Mouse (Mus musculus) lung, embryonic 15.5 days (tissue): ENCODE results near the gene Ttc4. TPM values are rescaled to one million over a fixed set of nuclear protein-coding genes. Genes with fewer than 3 reads are reported as not detected.

Experiments
- ATAC-seq: fragments of 200-750 bp; cut with Nextera tagmentation; 2 replicates; pipeline ENCODE4 v1.8.0; 2017; ENCODE audit warnings: moderate number of reproducible peaks, borderline replicate concordance; ENCODE audit not compliant: low FRiP score, low TSS enrichment; ENCODE audit errors: extremely low read depth
- H3K27ac ChIP-seq: fragments of 300-500 bp; sonication (generic); 2 replicates; pipeline ENCODE4 v1.5.1; 2015; ENCODE audit warnings: moderate library complexity, mild to moderate bottlenecking, inconsistent platforms
- H3K27me3 ChIP-seq: fragments of 300-500 bp; sonication (generic); 2 replicates; pipeline ENCODE4 v1.6.1; 2015; ENCODE audit warnings: inconsistent platforms
- H3K36me3 ChIP-seq: fragments of 300-500 bp; sonication (generic); 2 replicates; pipeline ENCODE4 v1.6.1; 2015; ENCODE audit warnings: inconsistent platforms
- H3K4me1 ChIP-seq: fragments of 300-500 bp; sonication (generic); 2 replicates; pipeline ENCODE4 v1.6.1; 2015; ENCODE audit warnings: inconsistent platforms
- H3K4me2 ChIP-seq: fragments of 300-500 bp; sonication (generic); 2 replicates; pipeline ENCODE4 v1.6.1; 2015; ENCODE audit warnings: inconsistent platforms, mild to moderate bottlenecking, moderate library complexity
- H3K4me3 ChIP-seq: fragments of 300-500 bp; sonication (generic); 2 replicates; pipeline ENCODE4 v1.5.1; 2015; ENCODE audit warnings: mild to moderate bottlenecking, inconsistent platforms
- H3K9ac ChIP-seq: fragments of 300-500 bp; sonication (generic); 2 replicates; pipeline ENCODE4 v1.6.1; 2015; ENCODE audit warnings: inconsistent platforms
- H3K9me3 ChIP-seq: fragments of 300-500 bp; sonication (generic); 2 replicates; pipeline ENCODE4 v1.6.1; 2016; ENCODE audit warnings: inconsistent platforms
- WGBS: fragments of 180-500 bp; shearing (Covaris S2); methylation state at CpG from one replicate; pipeline ENCODE4 v1.1.7; 2015; 5-methylcytosine and 5-hydroxymethylcytosine counted together
- polyA plus RNA-seq: library from polyadenylated mRNA; unstranded; fragments of >200 nt; fragmentation: Nextera tagmentation; extraction: Ambion mirVana; gene quantifications from 2 replicates; pipeline ENCODE4 v1.2.1, GENCODE M21; 2015

Ttc4 gene
- polyA plus RNA-seq, 1 experiment from 2014 or later = 91.5 TPM

DNA sequence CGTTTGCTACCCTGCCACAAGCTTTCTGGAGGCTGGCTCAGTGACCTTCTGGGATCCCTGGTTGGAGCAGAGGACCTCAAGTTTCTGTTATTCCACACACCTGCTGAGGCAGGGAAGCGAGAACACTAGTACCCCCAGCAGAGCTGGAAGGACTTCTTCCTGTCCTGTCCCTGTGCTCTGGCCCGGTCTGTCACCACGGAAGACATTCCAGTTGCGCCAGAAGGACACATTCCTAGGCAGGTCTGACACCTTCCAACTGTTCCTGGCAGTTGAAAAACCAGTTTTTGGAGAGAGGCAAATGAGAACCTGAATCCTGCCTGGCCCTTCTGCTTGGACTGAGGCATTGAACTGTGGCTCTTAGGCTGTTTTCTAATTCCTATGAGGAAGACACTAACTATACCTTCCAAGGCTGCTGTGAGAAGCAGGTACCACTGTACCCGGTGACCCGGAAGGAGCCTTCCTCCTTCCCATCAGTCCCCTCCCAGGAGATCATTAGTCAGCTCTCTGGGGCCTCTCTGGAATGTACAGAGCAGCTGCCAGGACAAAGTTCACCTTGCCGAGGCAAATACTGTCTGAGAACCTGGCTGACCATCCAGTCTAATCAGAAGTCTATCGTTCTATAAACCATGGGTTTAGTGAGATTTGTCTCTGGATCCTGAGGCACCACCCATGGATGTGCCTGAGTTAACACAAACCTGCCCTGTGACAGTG lies 49.9 kb downstream of the Ttc4 start:
- Histone ChIP-seq H3K9me3 (no peaks in the 10 kb centered on the region), H3K4me2 (no peak overlapping the region), H3K4me1 (peaks cover 33% of the 10 kb centered on the region), H3K27ac (peak overlapping the region; percentile 29; the same call in 1 of the 2 replicates), H3K36me3 (no peaks in the 10 kb centered on the region), H3K9ac (no peak overlapping the region), H3K27me3 (peaks cover 21% of the 10 kb centered on the region; the same call in 1 of the 2 replicates), H3K4me3 (no peak overlapping the region)
- 17% methylated on average over 9 of the region's 9 CpGs for WGBS
- ATAC-seq = no peak

DNA sequence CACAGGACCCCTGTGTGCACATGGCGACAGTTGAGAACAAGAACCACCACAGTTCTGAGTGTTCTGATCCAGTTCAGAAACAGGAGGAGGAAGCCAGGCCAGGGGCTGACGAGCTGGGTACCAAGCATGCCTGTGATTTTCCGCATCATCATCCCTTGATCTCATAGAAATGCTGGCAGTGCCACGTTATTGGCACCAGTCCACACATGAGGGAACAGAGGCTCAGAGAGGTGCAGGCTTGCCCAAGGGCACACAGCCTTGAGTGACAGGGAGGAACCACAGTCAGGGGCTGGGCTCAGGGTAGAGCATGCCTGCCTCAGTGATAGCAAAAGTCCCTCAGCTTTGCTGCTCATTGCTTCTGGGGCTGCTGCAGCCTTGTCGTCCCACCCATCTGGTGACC lies 50.9 kb downstream of the Ttc4 start:
- 76% methylated on average over 5 of the region's 5 CpGs for WGBS
- no peak overlapping the region for H3K27ac ChIP-seq
- ATAC-seq = no peak

GRCm38 (mm10) chr4:106624271-106624670 lies 54.5 kb downstream of the Ttc4 start:
- WGBS = 62% methylated on average over 10 of the region's 10 CpGs
- peaks cover 45% of the 10 kb centered on the region for H3K27me3 ChIP-seq

More for the DNA sequence above, 50.9 kb downstream of the Ttc4 start:
- no peak overlapping the region for H3K4me2 ChIP-seq
- no peaks in the 10 kb centered on the region for H3K36me3 ChIP-seq
- H3K9ac ChIP-seq = no peak overlapping the region
- no peaks in the 10 kb centered on the region for H3K9me3 ChIP-seq
- H3K4me1 ChIP-seq = peaks cover 27% of the 10 kb centered on the region
- H3K4me3 ChIP-seq = no peak overlapping the region
- H3K27me3 ChIP-seq = peaks cover 30% of the 10 kb centered on the region

DNA sequence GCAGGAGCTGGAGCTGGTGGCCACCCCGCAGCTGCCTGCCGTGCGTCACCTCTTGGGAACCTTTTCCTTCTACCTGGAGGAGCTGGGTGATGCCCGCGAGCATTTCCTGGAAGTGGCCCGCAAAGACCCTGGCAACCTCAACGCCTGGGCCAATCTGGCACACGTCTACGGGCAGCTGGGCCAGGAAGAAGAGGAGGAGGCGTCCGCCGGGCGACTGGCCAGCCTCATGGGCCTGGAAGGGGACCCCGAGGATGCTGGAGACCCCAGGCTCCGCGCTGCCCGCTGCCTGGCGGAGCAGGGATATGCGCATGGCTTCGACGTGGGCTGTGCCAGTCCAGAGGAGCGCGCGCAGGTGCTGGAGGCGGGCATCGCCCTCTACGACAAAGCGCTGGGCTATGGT lies 56.0 kb downstream of the Ttc4 start:
- Histone ChIP-seq H3K27ac (no peak overlapping the region), H3K9ac (no peak overlapping the region), H3K4me3 (peak overlapping the region; percentile 24), H3K4me2 (peak overlapping the region; percentile 58), H3K4me1 (peaks cover 14% of the 10 kb centered on the region; the same call in 1 of the 2 replicates), H3K36me3 (no peaks in the 10 kb centered on the region), H3K9me3 (no peaks in the 10 kb centered on the region), H3K27me3 (peaks cover 48% of the 10 kb centered on the region)
- no peak for ATAC-seq
- WGBS = 26% methylated on average over 28 of the region's 28 CpGs

More at GRCm38 (mm10) chr4:106624271-106624670, 54.5 kb downstream of the Ttc4 start:
- H3K4me1 ChIP-seq = peaks cover 21% of the 10 kb centered on the region
- H3K27ac ChIP-seq = no peak overlapping the region
- H3K4me3 ChIP-seq = no peak overlapping the region
- no peaks in the 10 kb centered on the region for H3K9me3 ChIP-seq
- H3K4me2 ChIP-seq = no peak overlapping the region
- no peak overlapping the region for H3K9ac ChIP-seq
- no peak for ATAC-seq
- no peaks in the 10 kb centered on the region for H3K36me3 ChIP-seq

DNA sequence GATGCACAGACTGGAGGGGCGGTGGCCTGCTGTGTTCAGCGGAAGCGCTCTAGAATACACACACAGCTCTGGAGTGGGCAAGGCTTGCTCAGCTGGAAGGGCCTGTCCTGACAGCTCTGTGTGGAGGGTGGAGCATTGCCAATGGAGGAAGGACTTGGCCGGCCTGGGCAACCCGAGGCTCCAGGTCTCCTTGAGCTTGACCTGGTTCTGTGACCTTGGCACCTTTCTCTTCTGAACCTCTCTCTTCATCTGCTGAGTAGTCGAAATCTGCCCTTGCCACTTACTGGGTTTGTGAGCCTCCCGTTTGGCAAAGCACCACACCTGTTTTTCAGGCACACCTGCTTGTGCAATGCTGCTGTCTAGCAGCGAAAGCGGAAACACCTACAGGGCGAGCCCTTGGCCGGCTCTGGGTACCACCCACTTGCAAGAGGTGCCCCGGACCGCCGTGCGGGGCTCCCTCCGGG lies 56.7 kb downstream of the Ttc4 start, which contains the start of gene Ttc22:
Ttc22 (plus strand) TSS at position 403 of the 464 bp plus-strand sequence.
- WGBS = 15% methylated on average over 16 of the region's 16 CpGs
- H3K4me3 ChIP-seq = peak within 1 kb of the TSS; percentile 24
- H3K4me2 ChIP-seq = peak within 1 kb of the TSS; percentile 58
- no peak within 1 kb of the TSS for H3K9ac ChIP-seq
- peaks cover 50% of the 10 kb centered on the region for H3K27me3 ChIP-seq
- H3K27ac ChIP-seq = no peak within 1 kb of the TSS
- no peak for ATAC-seq
- no peaks in the 10 kb centered on the region for H3K36me3 ChIP-seq
- H3K9me3 ChIP-seq = no peaks in the 10 kb centered on the region
- peaks cover 14% of the 10 kb centered on the region; the same call in 1 of the 2 replicates for H3K4me1 ChIP-seq

GRCm38 (mm10) chr4:106621428-106621827 lies 57.3 kb downstream of the Ttc4 start:
- Histone ChIP-seq H3K4me1 (peaks cover 14% of the 10 kb centered on the region; the same call in 1 of the 2 replicates), H3K27me3 (peaks cover 53% of the 10 kb centered on the region)
- ATAC-seq = no peak

DNA sequence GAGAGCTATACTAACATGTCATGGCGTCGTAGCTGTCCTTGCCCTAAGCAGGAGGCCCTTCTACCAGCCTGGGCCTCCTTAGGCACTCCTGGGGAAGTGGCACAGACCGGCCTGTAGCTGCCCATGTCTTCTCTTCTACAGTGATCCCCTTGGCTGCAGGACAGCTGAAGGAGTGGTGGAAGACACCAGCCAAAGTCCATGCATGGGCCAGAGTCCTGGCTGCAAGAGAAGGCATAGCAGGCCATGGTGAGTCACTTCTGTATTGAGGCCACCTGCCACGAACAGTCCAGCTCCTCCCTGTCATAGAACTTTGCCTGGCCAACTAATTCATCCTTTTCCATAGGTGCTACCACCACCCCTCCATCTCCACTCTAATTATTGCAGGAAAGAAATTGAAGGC lies 59.8 kb downstream of the Ttc4 start:
- H3K4me1 ChIP-seq = peaks cover 14% of the 10 kb centered on the region; the same call in 1 of the 2 replicates
- H3K27ac ChIP-seq = no peak overlapping the region
- no peak overlapping the region for H3K9ac ChIP-seq
- ATAC-seq = no peak
- H3K4me3 ChIP-seq = no peak overlapping the region
- H3K27me3 ChIP-seq = peaks cover 33% of the 10 kb centered on the region
- H3K4me2 ChIP-seq = no peak overlapping the region
- WGBS = 83% methylated on average over 4 of the region's 4 CpGs
- no peaks in the 10 kb centered on the region for H3K9me3 ChIP-seq
- H3K36me3 ChIP-seq = no peaks in the 10 kb centered on the region

More at GRCm38 (mm10) chr4:106621428-106621827, 57.3 kb downstream of the Ttc4 start:
- Histone ChIP-seq H3K27ac (no peak overlapping the region), H3K9me3 (no peaks in the 10 kb centered on the region), H3K36me3 (no peaks in the 10 kb centered on the region), H3K4me3 (no peak overlapping the region), H3K4me2 (peak overlapping the region; percentile 58; the same call in 1 of the 2 replicates), H3K9ac (no peak overlapping the region)
- WGBS = 46% methylated on average over 3 of the region's 3 CpGs

GRCm38 (mm10) chr4:106617056-106617455 lies 61.7 kb downstream of the Ttc4 start, which contains the start of gene Lexm:
Lexm (minus strand) TSS chr4:106617241.
- Histone ChIP-seq H3K27ac (no peak within 1 kb of the TSS), H3K4me1 (peaks cover 7% of the 10 kb centered on the region; the same call in 1 of the 2 replicates), H3K4me2 (peak within 1 kb of the TSS; percentile 36), H3K4me3 (no peak within 1 kb of the TSS), H3K9ac (no peak within 1 kb of the TSS), H3K36me3 (no peaks in the 10 kb centered on the region), H3K9me3 (no peaks in the 10 kb centered on the region), H3K27me3 (peaks cover 15% of the 10 kb centered on the region)
- under 1% methylated on average over 19 of the region's 19 CpGs for WGBS
- ATAC-seq = no peak

DNA sequence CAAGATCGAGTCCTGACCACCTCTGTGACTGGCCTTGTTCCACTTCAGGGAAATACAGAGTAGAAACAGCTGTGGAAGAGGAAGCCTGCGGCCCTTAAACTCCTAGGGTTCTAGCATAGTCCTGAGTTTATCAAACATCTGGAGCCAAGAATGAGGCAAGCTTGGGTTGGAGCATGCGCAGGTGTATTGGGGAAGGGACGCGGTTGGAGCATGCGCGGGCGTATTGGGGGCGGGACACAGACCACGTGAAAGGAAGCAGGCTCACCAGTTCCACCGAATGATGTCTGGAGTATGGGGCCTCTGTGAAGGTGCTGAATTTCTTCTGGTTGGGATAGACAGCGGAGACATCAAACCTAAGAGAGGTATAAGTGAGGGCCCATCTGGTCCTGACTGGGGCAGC lies 63.1 kb downstream of the Ttc4 start:
- H3K36me3 ChIP-seq = no peaks in the 10 kb centered on the region
- 0 out of 2 replicates have a peak, but pooled peaks cover 8% of the 10 kb centered on the region for H3K27me3 ChIP-seq
- H3K27ac ChIP-seq = no peak overlapping the region
- no peaks in the 10 kb centered on the region for H3K9me3 ChIP-seq
- 67% methylated on average over 12 of the region's 12 CpGs for WGBS
- ATAC-seq = no peak
- H3K4me3 ChIP-seq = no peak overlapping the region
- H3K4me2 ChIP-seq = no peak overlapping the region
- no peak overlapping the region for H3K9ac ChIP-seq
- H3K4me1 ChIP-seq = no peaks in the 10 kb centered on the region

DNA sequence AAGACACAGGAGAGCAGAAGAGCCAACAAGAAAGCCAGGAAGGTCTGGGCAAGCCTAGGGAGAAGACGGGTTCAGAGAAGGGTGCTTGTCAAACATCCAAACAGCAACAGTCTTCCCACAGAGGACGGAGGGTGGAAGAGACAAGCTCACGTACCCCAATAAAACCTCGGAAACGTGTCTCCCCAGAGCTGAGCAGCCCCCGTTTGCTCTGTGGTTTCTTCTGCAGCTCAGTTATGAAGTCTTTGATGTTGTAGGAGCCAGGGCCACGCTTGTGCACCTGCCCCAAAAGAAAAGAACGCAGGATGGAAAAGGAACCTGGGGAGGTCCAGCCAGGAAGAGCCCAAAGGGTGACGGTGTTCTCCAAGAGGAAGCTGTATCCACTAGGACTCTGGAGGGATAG lies 63.9 kb downstream of the Ttc4 start:
- no peak overlapping the region for H3K27ac ChIP-seq
- H3K9ac ChIP-seq = no peak overlapping the region
- H3K4me2 ChIP-seq = no peak overlapping the region
- ATAC-seq = no peak
- no peaks in the 10 kb centered on the region for H3K9me3 ChIP-seq
- no peaks in the 10 kb centered on the region for H3K4me1 ChIP-seq
- no peak overlapping the region for H3K4me3 ChIP-seq
- H3K36me3 ChIP-seq = no peaks in the 10 kb centered on the region
- H3K27me3 ChIP-seq = 0 out of 2 replicates have a peak, but pooled peaks cover 8% of the 10 kb centered on the region
- WGBS = 76% methylated on average over 9 of the region's 9 CpGs

- Histone ChIP-seq H3K4me2 (no peak overlapping the region), H3K4me3 (no peak overlapping the region), H3K9me3 (no peaks in the 10 kb centered on the region), H3K27me3 (0 out of 2 replicates have a peak, but pooled peaks cover 8% of the 10 kb centered on the region), H3K9ac (no peak overlapping the region), H3K36me3 (no peaks in the 10 kb centered on the region), H3K4me1 (no peaks in the 10 kb centered on the region), H3K27ac (no peak overlapping the region)
- ATAC-seq = peak; percentile 44; the same call in 1 of the 2 replicates
- WGBS = 44% methylated on average over 7 of the region's 7 CpGs
Observed at GRCm38 (mm10) chr4:106614180-106614797, 64.5 kb downstream of the Ttc4 start.

DNA sequence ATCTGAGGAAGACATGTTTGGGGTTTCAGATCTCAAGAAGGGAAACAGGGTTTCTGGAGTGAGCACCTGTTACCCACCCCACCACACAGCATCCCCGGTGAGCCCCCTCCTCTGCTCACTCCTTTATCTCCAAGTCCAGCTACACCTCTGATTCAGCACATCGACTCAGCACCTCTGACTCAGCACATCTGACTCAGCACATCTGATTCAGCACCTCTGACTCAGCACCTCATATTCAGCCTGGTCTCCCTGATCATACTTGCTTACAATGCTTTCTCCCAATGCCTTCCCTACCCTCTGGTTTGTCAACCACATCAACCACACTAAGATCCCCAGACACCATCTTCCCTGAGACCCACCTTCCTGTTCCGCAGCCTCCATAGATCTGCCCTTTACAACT lies 65.2 kb downstream of the Ttc4 start:
- Histone ChIP-seq H3K4me3 (no peak overlapping the region), H3K36me3 (no peaks in the 10 kb centered on the region), H3K27ac (no peak overlapping the region), H3K4me2 (no peak overlapping the region), H3K27me3 (0 out of 2 replicates have a peak, but pooled peaks cover 8% of the 10 kb centered on the region), H3K9ac (no peak overlapping the region), H3K9me3 (no peaks in the 10 kb centered on the region), H3K4me1 (no peaks in the 10 kb centered on the region)
- no peak for ATAC-seq
- WGBS = 67% methylated on average over 3 of the region's 3 CpGs
